Mouse (Mus musculus) frontal cortex, adult (tissue): Measurements from ENCODE around the gene Adamts4.

Source experiments
- ATAC-seq: cut with Nextera tagmentation; 2 replicates; pipeline ENCODE4 v1.9.2; 2017; ENCODE audit warnings: mild to moderate bottlenecking, moderate library complexity, mixed read lengths; ENCODE audit not compliant: low TSS enrichment

Gene Adamts4

DNA sequence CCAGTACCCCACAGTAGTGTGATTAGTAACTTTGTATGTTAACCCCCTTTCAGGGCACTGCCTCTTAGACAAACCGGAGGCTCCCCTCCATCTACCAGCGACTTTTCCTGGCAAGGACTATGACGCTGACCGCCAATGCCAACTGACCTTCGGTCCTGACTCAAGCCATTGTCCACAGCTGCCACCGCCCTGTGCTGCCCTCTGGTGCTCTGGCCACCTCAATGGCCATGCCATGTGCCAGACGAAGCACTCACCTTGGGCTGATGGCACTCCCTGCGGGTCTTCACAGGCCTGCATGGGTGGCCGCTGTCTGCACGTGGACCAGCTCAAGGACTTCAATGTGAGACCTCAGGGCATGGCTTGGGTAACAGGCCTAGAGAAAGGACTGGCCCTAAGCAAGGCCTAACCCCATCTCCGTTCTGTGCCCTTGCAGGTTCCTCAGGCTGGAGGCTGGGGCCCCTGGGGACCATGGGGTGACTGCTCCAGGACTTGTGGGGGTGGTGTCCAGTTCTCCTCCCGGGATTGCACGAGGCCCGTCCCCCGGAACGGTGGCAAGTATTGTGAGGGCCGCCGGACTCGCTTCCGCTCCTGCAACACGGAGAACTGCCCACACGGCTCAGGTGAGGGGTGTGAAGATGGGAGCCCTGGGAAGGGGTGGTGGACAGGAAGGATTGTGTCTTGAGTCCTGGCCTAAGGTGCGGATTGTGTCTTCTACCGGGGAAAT lies 6.0 kb downstream of the Adamts4 start:
- ATAC-seq, result no peak

GRCm38 (mm10) chr1:171256937-171257548 lies 6.8 kb downstream of the Adamts4 start:
- ATAC-seq, result peak; percentile 62

GRCm38 (mm10) chr1:171257781-171258180 lies 7.6 kb downstream of the Adamts4 start:
- no peak for ATAC-seq

GRCm38 (mm10) chr1:171258921-171259320 lies 8.7 kb downstream of the Adamts4 start:
- ATAC-seq, result no peak

DNA sequence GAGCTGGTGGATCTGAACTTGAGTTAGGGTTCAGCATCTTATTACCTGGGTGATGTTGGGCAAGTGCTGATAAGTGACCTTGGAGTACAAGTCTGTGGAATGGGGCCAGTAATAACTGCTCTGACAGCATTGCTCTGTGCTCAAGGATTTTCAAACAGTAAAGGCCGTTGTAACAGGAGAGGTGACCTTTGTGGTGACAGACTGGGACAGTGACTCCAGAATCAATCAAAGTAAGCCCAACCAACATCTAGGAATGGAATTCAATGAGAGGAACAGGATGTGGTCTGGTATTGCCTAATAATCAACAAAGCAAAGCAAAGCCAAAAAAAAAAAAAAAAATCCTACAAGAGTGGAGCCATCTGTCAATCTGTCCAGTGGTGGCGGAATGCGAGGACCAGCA lies 10.1 kb downstream of the Adamts4 start:
- no peak for ATAC-seq

- peak; percentile 87 for ATAC-seq
These were observed 12.4 kb downstream of the Adamts4 start for GRCm38 (mm10) chr1:171262594-171263130.

GRCm38 (mm10) chr1:171263185-171263611 lies 13.0 kb downstream of the Adamts4 start:
- peak; percentile 71 for ATAC-seq

DNA sequence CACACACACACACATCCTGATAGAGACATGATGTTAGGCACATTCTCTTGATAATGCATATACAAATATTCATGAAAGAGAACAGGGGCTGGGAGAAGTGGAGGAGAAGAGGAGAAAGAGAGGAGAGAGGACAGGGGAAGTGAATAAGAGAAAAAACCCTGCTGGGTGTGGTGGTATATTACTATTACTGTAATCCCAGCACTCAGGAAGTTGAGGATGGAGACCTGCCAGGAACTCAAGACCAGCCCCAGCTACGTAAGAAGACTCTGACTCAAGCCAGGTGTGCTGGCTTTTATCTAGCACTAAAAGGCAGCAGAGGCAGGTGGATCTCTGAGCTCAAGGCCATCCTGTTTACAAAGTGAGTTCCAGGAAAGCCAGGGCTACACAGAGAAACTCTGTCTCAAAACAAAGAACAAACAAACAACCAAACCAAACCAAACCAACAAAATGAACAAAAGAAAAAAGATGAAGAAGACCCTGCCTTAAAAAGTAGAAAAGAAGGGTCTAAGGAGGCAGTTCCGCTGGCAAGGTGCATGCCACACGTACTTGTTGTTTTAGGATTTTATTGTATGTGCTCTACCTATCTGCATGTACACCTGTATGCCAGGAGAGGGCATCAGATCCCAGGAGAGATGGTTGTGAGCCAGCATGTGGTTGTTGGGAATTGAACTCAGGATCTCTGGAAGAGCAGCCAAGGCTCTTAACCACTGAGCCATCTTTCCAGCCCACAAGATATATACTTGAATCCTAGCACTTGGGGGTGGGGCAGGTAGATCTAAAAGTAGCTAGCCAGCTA lies 13.6 kb downstream of the Adamts4 start:
- ATAC-seq, result no peak

DNA sequence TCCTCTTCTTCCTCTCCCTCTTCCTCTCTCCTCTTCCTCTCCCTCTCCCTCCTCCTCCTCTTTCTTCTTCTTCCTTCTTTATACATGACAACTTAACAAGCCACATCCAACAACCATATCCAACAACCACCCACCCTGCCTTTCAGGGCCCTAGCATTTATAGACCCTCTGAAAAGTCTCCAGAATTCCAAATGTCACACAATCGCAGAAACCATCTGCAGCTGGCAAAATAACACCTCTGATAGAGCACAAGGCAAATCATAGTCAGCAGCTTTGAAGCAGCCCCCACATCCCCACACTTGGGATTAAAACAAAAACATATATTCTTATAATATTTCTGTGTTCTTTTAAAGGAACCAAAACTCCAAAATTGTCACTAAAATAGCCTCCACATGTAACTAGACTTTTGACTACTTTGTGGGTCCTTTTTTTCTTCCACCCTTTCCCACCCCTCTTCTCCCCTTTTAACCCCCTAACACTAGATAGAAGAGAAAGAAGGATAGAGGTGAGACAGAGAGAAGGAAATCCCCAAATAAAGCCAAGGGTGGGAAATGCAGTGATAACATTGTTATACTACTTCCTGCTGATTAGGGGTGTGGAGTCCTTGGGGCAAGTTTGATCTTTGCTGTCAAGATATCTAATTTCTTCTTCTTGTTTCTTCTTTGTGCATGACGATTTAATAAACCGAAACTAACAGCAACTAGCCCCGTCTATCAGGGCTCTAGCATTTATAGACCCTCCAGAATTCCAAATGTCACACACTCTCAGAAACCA lies 15.9 kb downstream of the Adamts4 start:
- no peak for ATAC-seq

- ATAC-seq, result no peak
These were observed 18.1 kb downstream of the Adamts4 start for GRCm38 (mm10) chr1:171268341-171268740.

DNA sequence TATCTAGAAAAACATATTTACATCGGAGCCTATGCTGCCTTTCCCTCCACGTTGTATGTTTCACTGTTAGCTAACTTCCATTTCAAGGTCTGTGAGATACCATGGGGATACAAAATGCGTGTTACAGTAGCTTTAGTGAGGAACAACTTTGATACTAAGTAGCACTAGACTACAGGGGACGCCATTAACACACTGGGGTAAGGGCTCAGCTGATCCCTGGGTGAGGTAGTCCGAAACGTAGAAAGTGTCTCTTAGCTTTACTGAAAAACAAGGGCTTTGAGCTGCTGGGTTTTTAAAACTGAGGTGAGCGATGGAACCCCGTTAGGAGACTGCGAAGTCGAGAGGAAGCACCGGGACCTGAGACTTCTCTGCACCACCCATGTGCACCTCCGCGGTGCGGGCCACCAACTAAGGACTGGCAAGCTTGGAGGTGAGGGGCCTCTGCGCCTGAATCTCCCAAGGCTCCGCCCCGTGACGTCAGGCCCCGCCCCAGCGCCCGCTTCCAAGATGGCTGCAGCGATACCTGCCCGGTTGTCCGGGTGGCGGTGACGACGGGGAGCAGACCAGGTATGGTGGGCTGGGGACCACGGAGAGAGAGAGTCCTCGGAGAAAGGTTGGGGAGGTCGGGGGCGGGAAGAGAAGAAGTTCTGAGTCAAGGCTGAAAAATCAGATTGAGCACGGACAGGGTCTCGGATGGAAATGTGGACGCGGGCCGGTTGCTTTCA lies 19.8 kb downstream of the Adamts4 start, which contains the start of gene B4galt3:
TSS of gene B4galt3 (plus strand) at position 481 of the 725 bp plus-strand sequence.
- peak; percentile 97 for ATAC-seq

- ATAC-seq, result peak; percentile 28
These were observed 20.3 kb downstream of the Adamts4 start for GRCm38 (mm10) chr1:171270573-171270900.

GRCm38 (mm10) chr1:171271196-171271595 lies 21.0 kb downstream of the Adamts4 start:
- ATAC-seq, result no peak

DNA sequence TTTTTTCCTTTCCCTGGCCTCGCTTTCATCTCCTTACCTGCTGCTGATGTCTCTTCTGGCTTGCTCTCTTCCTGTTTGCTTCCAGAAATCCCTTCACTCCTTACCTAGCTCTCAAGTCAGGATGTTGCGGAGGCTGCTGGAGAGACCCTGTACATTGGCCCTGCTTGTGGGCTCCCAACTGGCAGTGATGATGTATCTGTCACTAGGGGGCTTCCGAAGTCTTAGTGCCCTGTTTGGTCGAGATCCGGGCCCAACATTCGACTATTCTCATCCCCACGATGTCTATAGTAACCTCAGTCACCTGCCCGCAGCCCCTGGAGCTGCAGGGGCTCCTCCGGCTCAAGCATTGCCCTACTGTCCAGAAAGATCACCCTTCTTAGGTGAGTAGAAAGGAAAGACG lies 21.4 kb downstream of the Adamts4 start:
- ATAC-seq, result no peak

- no peak for ATAC-seq
These were observed 21.9 kb downstream of the Adamts4 start for GRCm38 (mm10) chr1:171272086-171272485.

DNA sequence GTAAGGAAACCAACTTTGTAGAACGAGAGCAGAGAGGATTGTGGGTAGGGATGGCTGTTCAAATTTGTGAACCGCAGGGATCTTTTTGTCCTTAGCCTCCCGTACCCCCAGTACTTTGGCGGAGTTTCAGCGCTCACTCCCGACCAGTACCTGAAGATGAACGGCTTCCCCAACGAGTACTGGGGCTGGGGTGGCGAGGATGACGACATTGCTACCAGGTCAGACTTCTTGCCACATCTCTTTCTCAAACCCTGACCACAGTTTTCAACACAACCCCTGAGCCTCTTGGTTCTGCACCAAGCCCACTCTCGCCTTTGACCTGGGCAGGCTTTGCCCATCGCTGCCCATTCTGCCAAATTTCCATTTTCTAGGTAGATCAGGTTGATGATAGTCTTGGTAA lies 23.9 kb downstream of the Adamts4 start:
- ATAC-seq, result no peak

GRCm38 (mm10) chr1:171275144-171275734 lies 25.0 kb downstream of the Adamts4 start:
- ATAC-seq, result no peak

DNA sequence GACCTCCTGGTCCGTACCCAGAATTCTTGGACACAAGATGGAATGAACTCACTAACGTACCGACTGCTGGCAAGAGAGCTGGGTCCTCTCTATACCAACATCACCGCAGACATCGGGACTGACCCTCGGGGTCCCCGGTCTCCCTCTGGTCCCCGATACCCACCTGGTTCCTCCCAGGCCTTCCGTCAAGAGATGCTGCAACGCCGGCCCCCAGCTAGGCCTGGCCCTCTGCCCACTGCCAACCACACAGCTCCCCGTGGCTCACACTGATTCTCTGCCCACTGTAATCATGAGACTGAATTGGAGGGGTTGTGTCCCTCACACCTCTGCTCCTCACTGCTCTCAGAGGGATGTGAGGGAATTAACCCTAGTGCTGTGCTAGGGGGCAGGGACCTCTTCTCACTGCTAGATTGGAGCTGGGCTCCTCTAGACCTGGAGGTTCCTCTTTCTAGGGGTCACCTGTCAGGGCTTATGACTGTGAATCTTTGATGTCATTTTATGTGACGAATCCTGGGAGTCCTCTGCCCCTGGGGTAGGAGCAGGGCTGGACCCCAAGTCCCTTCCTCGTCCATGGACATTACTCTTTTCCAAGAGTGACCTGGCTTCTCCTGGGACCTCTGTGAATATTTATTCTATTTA lies 26.0 kb downstream of the Adamts4 start:
- no peak for ATAC-seq

DNA sequence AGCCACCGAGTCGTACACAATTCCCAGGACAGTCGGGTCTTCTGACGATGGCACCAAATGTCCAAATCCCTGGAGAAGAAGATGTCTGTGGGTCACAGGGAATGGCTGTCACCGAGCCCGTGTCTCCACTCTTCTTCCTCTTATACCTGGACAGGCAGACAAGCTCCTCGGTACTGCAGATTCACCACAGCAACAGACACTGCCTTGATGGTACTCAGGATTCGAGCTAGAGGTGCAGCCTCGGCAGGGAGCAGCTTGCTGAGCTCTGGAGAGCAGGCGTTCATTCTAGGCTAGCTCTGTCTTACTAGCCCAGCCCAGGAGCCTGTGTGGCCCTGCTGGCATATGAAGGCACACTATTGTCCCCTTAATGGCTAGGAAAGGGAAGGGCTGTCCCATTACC lies 27.5 kb downstream of the Adamts4 start:
- ATAC-seq, result no peak

- ATAC-seq, result no peak
These were observed 28.2 kb downstream of the Adamts4 start for GRCm38 (mm10) chr1:171278436-171278835.
